Mouse (Mus musculus) layer of hippocampus, postnatal 10 days (tissue): ENCODE measurements around the gene Nprl3. TPM values are rescaled to one million over a fixed set of nuclear protein-coding genes. Genes with fewer than 3 reads are reported as not detected.
"Not testable (repeated sequence)": the region's sequence is repeated elsewhere in the genome, so short reads cannot be mapped to it uniquely, and the experiment has no call there.

ENCODE experiments used
- DNase-seq, 2 experiments: peaks; one replicate each; pipeline ENCODE4 v3.0.0; 2021; ENCODE audit warnings: low spot score in 2 of 2
- total RNA-seq, 2 experiments: library from RNA; stranded (reverse); gene quantifications; 2 replicates each; pipeline ENCODE4 v1.2.3; 2021

Nprl3 gene
- total RNA-seq, 2 experiments from 2014 or later, result 51.7 to 58.1 TPM

DNA sequence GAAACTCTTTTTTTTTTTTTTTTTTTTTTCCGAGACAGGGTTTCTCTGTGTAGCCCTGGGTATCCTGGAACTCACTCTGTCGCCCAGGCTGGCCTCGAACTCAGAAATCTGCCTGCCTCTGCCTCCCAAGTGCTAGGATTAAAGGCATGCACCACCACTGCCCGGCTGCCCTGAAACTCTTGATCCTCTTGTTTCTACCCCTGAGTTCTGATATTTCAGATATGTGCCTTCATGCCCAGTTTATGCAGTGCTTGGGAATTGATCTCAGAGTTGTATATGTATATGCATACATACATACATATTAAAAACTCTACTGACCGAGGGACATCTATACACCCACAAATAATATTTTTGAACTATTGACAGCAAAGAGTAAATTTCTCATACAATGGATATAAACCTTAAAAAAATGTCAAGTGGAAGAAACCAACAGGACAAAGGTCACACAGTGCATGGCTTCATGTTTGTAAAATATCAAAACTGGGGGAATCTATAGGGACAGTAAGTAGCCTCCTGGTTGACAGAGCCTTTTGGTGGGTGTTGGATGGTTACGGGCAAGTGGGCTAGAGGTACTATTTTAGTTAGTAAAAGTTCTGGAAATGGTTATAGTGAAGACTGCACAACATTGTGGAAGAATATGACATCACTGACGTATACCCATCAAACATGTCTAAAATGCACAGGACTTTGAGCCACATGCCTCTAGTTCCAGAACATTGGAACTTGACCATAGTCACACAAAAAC is 17.7 kb upstream of the Nprl3 start:
- no peak for DNase-seq

GRCm38 (mm10) chr11:32284582-32284981 is 17.1 kb upstream of the Nprl3 start:
- DNase-seq, result not testable (repeated sequence)

DNA sequence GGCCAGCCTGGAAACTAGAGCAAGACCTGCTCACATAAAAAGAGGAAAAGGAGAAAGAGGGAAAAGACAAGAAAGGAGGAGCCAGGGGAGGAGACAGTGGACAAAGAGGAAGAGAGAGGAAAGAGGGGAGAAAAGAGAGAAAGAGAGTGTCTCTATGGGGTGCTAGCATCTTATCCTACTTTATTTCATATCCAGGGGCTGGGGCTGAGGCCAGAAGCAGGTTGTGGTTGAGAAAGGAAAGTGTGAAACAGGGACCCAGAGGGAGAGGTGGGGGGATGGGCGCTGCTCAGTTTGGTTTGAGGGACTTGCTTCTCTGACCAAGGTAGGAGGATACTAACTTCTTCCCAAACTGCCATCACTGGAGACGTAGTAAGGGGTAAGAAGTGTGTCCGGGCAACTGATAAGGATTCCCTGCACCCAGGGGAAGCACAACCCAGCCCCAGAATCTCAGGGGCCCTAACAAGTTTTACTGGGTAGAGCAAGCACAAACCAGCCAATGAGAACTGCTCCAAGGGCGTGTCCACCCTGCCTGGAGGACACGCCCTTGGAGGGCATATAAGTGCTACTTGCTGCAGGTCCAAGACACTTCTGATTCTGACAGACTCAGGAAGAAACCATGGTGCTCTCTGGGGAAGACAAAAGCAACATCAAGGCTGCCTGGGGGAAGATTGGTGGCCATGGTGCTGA is 15.7 kb upstream of the Nprl3 start, which contains the start of gene Hba-a1:
Hba-a1 (plus strand) TSS at position 421 of the 687 bp plus-strand sequence.
- DNase-seq, result not testable (repeated sequence)

DNA sequence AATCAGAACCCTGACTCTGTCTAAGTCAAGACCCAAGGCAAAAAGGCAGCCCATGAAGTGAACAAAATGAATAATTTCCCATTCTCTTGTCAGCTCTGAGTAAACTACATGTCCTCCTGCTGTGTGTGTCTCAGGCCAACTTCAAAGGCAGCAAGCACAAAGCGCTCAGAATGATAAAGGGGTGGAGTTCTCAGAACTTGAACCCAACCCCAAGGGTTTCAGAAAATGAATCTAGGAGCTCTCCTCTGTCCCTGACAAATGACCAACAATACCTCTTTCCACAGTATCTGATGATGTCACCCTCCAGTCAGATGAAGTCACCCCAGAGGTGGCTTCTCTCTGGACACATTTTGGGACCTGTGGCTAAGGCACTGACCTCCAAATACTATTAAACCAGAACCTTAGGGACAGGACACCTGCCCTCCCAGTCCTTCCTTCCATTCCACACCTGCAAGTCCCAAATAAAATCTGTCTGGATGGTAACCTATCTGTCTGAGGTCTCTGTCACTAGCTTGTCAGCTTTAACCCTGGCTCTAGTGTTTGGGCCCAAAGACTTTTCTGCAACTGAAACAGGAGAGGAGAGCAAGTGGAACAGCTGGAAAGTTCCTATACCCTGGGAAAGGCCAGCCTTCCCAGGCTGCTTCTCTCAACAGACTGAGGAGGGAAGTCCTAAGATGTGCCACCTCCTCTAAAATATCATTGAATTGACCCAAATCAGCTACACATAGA is 14.1 kb upstream of the Nprl3 start:
- DNase-seq, result no peak

DNA sequence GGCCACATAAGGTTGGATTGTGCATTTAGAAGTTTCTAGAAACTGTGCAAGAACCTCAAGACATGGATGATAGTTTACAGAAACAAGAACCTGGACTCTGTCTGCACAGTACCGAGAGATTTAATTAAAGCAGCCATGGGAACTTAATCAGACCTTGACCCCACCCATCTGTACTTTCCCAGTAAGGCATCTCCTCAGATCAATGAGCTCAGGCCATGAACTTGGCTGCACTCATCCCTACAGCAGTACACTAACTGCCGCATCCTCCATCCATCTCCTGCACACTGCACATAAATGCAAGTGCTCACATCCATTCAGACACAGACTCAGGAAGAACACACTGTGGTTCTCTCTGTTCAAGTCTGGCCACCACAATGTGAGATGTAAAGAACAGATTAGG is 13.1 kb upstream of the Nprl3 start:
- no peak for DNase-seq

GRCm38 (mm10) chr11:32278458-32278957 is 11.0 kb upstream of the Nprl3 start:
- no peak for DNase-seq

DNA sequence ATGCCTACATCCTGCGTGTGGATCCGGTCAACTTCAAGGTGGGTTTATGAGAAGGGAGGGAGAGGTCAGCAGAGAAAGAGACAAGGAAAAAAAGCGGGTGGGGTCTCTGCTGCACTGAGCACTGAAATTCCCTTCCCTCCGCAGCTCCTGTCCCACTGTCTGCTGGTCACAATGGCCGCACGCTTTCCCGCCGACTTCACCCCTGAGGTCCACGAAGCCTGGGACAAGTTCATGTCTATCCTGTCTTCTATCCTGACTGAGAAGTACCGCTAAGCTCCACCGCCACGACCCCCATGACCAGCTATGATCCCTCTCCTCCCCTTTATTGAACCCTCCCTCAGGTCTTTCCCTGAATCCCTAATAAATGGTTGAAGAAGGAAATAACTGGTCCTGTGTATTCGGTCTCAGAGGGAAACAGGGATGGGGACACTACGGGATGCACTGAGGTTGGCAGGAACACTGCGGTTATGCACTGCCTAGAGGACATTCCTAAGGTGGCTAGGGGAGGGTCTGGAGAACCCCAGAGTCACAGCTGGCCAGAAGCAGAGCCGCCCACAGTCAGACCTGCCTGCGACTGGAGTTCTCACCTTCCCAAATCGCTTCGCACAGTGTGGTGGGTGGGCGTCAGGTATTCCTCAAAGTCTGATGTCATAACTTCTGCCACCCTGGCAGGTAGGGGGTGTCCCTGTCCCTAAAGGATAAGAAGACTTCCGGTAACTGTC is 10.4 kb upstream of the Nprl3 start:
- no peak for DNase-seq

DNA sequence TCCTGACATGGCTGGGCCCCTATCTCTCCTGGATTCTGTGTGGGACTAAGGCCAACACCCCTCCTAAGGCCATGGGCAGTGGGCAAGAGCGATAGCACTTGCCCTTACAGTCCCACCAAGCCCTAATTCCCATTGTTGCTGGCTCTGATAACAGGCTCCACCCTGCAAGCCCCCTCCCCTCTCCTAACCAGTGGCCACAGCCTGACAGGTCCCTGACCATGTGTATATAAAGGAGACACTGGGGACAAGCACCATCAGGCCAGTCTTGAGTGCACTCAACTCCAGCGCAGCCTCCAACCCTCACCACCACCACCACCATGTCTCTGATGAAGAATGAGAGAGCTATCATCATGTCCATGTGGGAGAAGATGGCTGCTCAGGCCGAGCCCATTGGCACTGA is 8.8 kb upstream of the Nprl3 start, which contains the start of gene Hba-x:
Hba-x (plus strand) TSS at position 54 of the 400 bp plus-strand sequence.
- no peak for DNase-seq

GRCm38 (mm10) chr11:32271178-32271577 is 3.7 kb upstream of the Nprl3 start:
- no peak for DNase-seq

DNA sequence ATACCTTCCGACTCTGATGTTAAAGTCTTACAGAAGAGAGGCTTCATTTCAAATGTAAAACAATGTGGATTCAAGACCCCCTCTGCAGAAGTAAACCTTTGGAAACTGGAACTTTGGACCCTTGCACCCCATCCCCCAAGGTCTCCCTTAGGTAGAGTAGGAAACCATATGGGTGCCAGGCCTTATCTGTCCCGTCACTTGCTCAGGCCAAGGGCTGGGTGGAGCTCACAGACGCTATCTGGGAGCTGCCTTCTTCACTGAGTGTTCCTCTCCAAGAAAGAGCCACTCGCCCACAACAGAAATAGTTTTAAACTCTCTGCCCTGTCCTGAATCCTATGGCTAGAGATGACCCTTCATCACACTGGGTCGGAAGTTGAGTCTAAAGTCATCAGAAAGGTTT is 1.4 kb upstream of the Nprl3 start:
- DNase-seq, result no peak

DNA sequence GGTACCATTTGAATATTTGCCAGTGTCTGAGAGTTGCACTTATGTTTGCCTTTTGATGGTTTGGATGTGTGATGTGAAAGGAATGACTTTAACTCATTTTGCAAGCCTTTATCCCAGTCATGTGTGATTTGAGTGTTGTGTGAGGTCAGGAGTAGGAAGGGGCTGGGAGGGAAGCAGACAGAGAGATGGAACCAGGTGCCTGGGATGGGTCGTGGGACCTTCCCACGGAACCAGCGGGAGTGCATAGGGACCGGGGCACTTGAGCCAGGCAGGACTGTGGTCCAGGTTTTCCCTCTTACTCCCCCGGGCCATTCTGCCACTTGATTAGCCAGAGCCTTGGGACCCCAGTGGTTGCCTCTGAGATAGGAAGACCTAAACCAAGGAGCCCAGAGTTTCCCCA is 457 bp upstream of the Nprl3 start:
- DNase-seq, result no peak

GRCm38 (mm10) chr11:32266776-32267175 is 731 bp downstream of the Nprl3 start:
- no peak for DNase-seq

- no peak for DNase-seq
These were observed 1.3 kb downstream of the Nprl3 start for GRCm38 (mm10) chr11:32266194-32266593.

GRCm38 (mm10) chr11:32265117-32265738 is 2.3 kb downstream of the Nprl3 start:
- no peak for DNase-seq

DNA sequence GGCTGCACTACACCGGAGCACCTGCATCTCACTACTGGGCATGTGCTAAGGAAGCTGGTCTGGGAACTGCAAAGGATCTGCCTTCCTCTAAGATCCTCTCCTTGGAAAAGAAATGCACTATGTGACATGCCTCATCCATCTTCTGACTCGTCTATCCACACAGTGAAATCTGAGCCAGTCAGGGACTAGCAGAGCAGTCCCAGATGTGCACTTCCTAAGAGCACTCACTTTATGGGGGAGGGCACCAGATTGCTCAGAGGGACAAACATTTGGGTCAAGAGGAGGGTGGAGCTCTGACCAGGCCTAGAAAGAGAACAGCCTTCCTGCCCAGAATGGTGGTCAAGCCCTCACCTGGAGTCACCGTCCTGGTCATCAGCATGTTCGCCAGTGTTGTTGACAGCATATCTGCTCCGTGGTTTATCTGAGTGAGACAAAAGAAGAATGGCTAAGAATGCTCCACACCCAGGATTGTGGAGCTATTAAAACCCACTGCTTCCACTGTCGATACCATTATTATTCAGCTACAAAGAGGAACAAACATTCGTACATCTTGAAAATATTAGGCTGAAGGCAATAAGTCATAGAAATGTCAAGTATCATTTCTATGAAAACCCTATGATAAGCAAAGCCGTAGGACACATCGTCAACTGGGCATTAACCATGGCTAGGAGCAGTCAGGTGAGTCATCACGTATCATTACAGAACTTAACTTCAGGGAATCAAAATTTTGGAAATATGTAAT is 4.7 kb downstream of the Nprl3 start:
- no peak for DNase-seq

GRCm38 (mm10) chr11:32256566-32256965 is 10.9 kb downstream of the Nprl3 start:
- DNase-seq, result no peak

DNA sequence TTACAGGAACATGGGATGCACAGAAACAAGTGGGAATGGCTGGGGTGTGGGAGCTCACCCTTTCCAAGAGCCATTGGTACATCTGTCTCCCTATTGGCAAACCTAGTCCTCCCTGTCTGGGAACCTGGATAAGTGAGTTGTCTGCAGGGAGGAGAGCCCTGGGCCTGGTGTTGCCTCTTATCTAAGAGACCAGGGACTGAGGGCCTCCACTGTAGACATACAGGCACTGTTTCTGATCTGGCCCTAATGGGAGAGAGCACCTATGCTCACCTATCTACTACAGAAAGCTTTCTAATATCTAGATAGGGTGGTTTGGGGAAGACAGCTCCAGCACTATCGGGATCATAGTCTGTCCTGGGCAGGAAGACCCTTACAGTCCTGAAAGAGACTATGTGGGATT is 11.4 kb downstream of the Nprl3 start:
- DNase-seq, result no peak

DNA sequence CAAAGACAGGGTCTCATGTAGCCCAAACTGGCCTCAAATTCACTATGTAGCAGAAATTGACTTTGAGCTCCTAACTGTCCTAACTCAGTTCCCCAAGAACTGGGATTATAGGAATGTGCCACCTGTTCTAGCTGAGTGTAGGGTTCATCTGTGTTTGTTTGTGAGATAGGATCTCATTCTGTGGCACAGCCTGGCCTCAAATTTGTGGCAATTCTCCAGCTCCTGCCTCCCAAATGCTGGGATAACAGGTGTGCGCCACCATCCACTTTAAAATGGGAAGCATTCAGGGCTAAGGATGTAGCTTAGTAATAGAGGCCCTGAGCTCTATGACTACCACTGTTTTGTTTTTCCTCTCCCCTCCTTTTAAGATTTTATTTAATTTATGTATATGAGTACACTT is 14.4 kb downstream of the Nprl3 start:
- no peak for DNase-seq

GRCm38 (mm10) chr11:32250880-32251763 is 16.4 kb downstream of the Nprl3 start:
- no peak for DNase-seq
